ENCODE assay signal across 9 mouse cellular contexts in the genomic region with DNA sequence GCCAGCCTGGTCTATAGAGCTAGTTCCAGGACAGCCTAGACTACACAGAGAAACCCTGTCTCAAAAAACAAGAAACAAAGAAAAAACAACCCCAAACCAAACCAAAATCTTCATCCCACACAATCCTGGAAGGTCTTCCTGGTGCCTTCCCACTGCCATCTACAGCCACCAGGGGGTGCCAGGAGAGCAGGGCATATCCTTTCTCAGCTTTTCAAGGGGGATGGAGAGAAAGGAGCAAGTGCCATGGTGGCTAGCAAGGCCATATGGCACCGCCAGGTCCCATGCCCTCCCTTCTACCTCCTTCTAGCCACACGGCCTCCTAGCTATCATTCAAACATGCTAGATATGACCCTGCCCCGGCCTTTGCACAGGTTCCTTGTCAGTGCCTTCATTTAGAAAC. TPM values are rescaled to one million over a fixed set of nuclear protein-coding genes. Genes with fewer than 3 reads are reported as not detected.
A peak's percentile ranks its signal among the peaks of the same experiment; 100 is the strongest.
DNase-seq lines count a peak whose midpoint lies in the region; ATAC-seq and TF ChIP-seq lines count a peak whose summit lies in the region.
"Had no signal": no experiment of that assay in that cellular context is flagged by ENCODE, and none has a peak within 500 bp of the region (broad histone marks: within the 10 kb centered on the region; RNA-seq: fewer than 3 reads in every experiment).

No protein-coding gene starts in this region.

- no peak overlapping the region for H3K4me3 ChIP-seq in gastrocnemius, adult 2 months

- no peak overlapping the region for H3K27ac ChIP-seq in gastrocnemius, adult 2 months

- intact Hi-C loops in gastrocnemius, adult 2 months (cut with DNase I) = loop anchor here (1.0 kb wide), 2 partner anchors 77 to 89 kb away; no protein-coding TSS in a partner anchor
- intact Hi-C loops in heart, postnatal 14 days (cut with DNase I) = loop anchor here (1.0 kb wide), 1 partner anchor 77 kb away; no protein-coding TSS in a partner anchor

- no peak for TF ChIP-seq POLR2A in brain, embryonic 14.5 days (IDR thresholded peaks at IDR 0.05; ENCODE audit: borderline replicate concordance, extremely low read depth, insufficient read depth, insufficient read length, poor library complexity, severe bottlenecking)

- no peak for ATAC-seq in frontal cortex, adult (ENCODE audit: low TSS enrichment)

- peak; percentile 70 for DNase-seq in gastrocnemius, adult 2 months
- DNase-seq in gastrocnemius, adult 8-10 months (ENCODE audit: low spot score in 2 of 2) = no peak
- peak; percentile 25 for DNase-seq in ovary, postnatal 14 days (ENCODE audit: low spot score)
- DNase-seq in ovary, adult 18-20 months (ENCODE audit: low spot score) = no peak
- DNase-seq in brain, embryonic 14.5 days (ENCODE audit: low read depth) = peak; percentile 44
- peak; percentile 57 to 72 for DNase-seq in heart, postnatal 14 days
- DNase-seq in naive thymus-derived CD4-positive, alpha-beta T cell, adult 2 months (ENCODE audit: low read depth) = peak; percentile 67

- TF ChIP-seq CTCF in gastrocnemius, adult 2 months (IDR thresholded peaks at IDR 0.05) = peak; percentile 89
- peak; percentile 69; the same call in 1 of the 2 replicates for TF ChIP-seq CTCF in brain, embryonic 14.5 days (IDR thresholded peaks at IDR 0.05; ENCODE audit: borderline replicate concordance, extremely low read depth, insufficient read depth, insufficient read length)

RNA-seq across cellular contexts. Expression of a gene that starts 4.6 kb away (rescaled TPM):
- not detected for total RNA-seq in gastrocnemius, adult 2 months (2021)
- total RNA-seq in gastrocnemius, adult 8-10 months (2022) = not detected
- not detected in 2 replicates for polyA plus RNA-seq in brain, embryonic 14.5 days (2012; rRNA removed)
- total RNA-seq in heart, postnatal 14 days (2021) = not detected
- polyA plus RNA-seq: neural tube, embryonic 14.5 days had no signal

RNA-seq across cellular contexts. Expression of a gene that starts 4.7 kb away (rescaled TPM):
- total RNA-seq in gastrocnemius, adult 2 months (2021) = 1 to 10 TPM; 4.3 to 4.4 TPM
- 1 to 10 TPM; 3.2 to 5.8 (median 4.1) TPM for total RNA-seq in gastrocnemius, adult 8-10 months (2022)
- polyA plus RNA-seq in brain, embryonic 14.5 days (2012; rRNA removed) = 49.1 and 62.1 TPM in 2 replicates
- total RNA-seq in heart, postnatal 14 days (2021) = 1 to 10 TPM; 5.3 to 6.4 TPM

RNA-seq across cellular contexts. Expression of a gene that starts 14.6 kb away (rescaled TPM):
- total RNA-seq in gastrocnemius, adult 2 months (2021) = not detected
- total RNA-seq in gastrocnemius, adult 8-10 months (2022) = under 1 TPM in 1 of 4 experiments, not detected in 3; 0.08 TPM
- 203 and 265 TPM in 2 replicates for polyA plus RNA-seq in brain, embryonic 14.5 days (2012; rRNA removed)
- 1 to 10 TPM in 1 of 2 experiments, under 1 TPM in 1; 0.12 to 1.1 TPM for total RNA-seq in heart, postnatal 14 days (2021)

RNA-seq across cellular contexts. Expression of a gene that starts 18.8 kb away (rescaled TPM):
- total RNA-seq in gastrocnemius, adult 2 months (2021) = 10 to 100 TPM; 84.5 to 96.6 TPM
- total RNA-seq in gastrocnemius, adult 8-10 months (2022) = 100 to 1,000 TPM in 1 of 4 experiments, 10 to 100 TPM in 3; 79.8 to 101 (median 93.0) TPM
- polyA plus RNA-seq in brain, embryonic 14.5 days (2012; rRNA removed) = 51.3 and 57.7 TPM in 2 replicates
- 10 to 100 TPM; 91.7 to 91.8 TPM for total RNA-seq in heart, postnatal 14 days (2021)

RNA-seq across cellular contexts. Expression of a gene that starts 32.6 kb away (rescaled TPM):
- 1 to 10 TPM; 3.0 to 3.5 TPM for total RNA-seq in gastrocnemius, adult 2 months (2021)
- total RNA-seq in gastrocnemius, adult 8-10 months (2022) = 1 to 10 TPM; 1.7 to 4.9 (median 2.1) TPM
- polyA plus RNA-seq in brain, embryonic 14.5 days (2012; rRNA removed) = 0.35 and 0.55 TPM in 2 replicates
- total RNA-seq in heart, postnatal 14 days (2021) = 1 to 10 TPM; 5.4 to 9.5 TPM

Comparison
In these comparisons a context has a peak if more than half of its experiments do, and no peak if none do; other contexts are left out.
1. DNase-seq: peak in gastrocnemius, adult 2 months (single experiment), ovary, postnatal 14 days (single experiment), brain, embryonic 14.5 days (single experiment), heart, postnatal 14 days (2 of 2) and naive thymus-derived CD4-positive, alpha-beta T cell, adult 2 months (single experiment); none in gastrocnemius, adult 8-10 months (0 of 2) and ovary, adult 18-20 months (single experiment).